19 mouse cellular contexts compared by ENCODE assay signal in genomic region chr5:127496895-127497294, GRCm38 (mm10).
A peak's percentile ranks its signal among the peaks of the same experiment; 100 is the strongest.
DNase-seq lines count a peak whose midpoint lies in the region; ATAC-seq and TF ChIP-seq lines count a peak whose summit lies in the region.
"Had no signal": no experiment of that assay in that cellular context is flagged by ENCODE, and none has a peak within 500 bp of the region (broad histone marks: within the 10 kb centered on the region; RNA-seq: fewer than 3 reads in every experiment).

No protein-coding gene starts in this region.

- H3K27ac ChIP-seq in hindbrain, embryonic 10.5 days = peak overlapping the region; percentile 59
- H3K27ac ChIP-seq in hindbrain, embryonic 13.5 days = no peak overlapping the region
- peak overlapping the region; percentile 13 for H3K27ac ChIP-seq in forebrain, embryonic 16.5 days (ENCODE audit: low read length)
- H3K27ac ChIP-seq in midbrain, embryonic 14.5 days (replicated peaks; ENCODE audit: low read depth, low read length) = peak overlapping the region; percentile 28; the same call in 1 of the 2 replicates
- H3K27ac ChIP-seq: heart, embryonic 13.5 days; liver, embryonic 13.5 days had no signal

- peaks cover 9% of the 10 kb centered on the region; the same call in 1 of the 2 replicates for H3K4me1 ChIP-seq in hindbrain, embryonic 10.5 days (replicated peaks)
- H3K4me1 ChIP-seq in hindbrain, embryonic 13.5 days (replicated peaks) = peaks cover 23% of the 10 kb centered on the region
- H3K4me1 ChIP-seq in forebrain, embryonic 16.5 days (replicated peaks; ENCODE audit: control insufficient read depth, insufficient read depth, low read length) = peaks cover 15% of the 10 kb centered on the region
- H3K4me1 ChIP-seq in midbrain, embryonic 14.5 days (ENCODE audit: control insufficient read depth, insufficient read depth, low read length) = peaks cover 3% of the 10 kb centered on the region; the same call in 1 of the 2 replicates
- H3K4me1 ChIP-seq: heart, embryonic 13.5 days; liver, embryonic 13.5 days had no signal

- H3K9me3 ChIP-seq in hindbrain, embryonic 10.5 days = no peaks in the 10 kb centered on the region
- H3K9me3 ChIP-seq in hindbrain, embryonic 13.5 days = no peaks in the 10 kb centered on the region
- H3K9me3 ChIP-seq in forebrain, embryonic 16.5 days (ENCODE audit: control insufficient read depth, low read length) = no peaks in the 10 kb centered on the region
- no peaks in the 10 kb centered on the region for H3K9me3 ChIP-seq in midbrain, embryonic 14.5 days (ENCODE audit: control insufficient read depth, low read length)
- H3K9me3 ChIP-seq: heart, embryonic 13.5 days; liver, embryonic 13.5 days had no signal

- TF ChIP-seq POLR2A in brain, embryonic 14.5 days (IDR thresholded peaks at IDR 0.05; ENCODE audit: borderline replicate concordance, extremely low read depth, insufficient read depth, insufficient read length, poor library complexity, severe bottlenecking) = no peak

- TF ChIP-seq CTCF in brain, embryonic 14.5 days (IDR thresholded peaks at IDR 0.05; ENCODE audit: borderline replicate concordance, extremely low read depth, insufficient read depth, insufficient read length) = no peak

- no peak overlapping the region for H3K4me3 ChIP-seq in hindbrain, embryonic 10.5 days
- no peak overlapping the region for H3K4me3 ChIP-seq in hindbrain, embryonic 13.5 days
- H3K4me3 ChIP-seq in forebrain, embryonic 16.5 days (replicated peaks; ENCODE audit: low read length) = no peak overlapping the region
- H3K4me3 ChIP-seq in midbrain, embryonic 14.5 days (replicated peaks; ENCODE audit: low read depth, low read length) = no peak overlapping the region
- H3K4me3 ChIP-seq: heart, embryonic 13.5 days; liver, embryonic 13.5 days had no signal

- no peaks in the 10 kb centered on the region for H3K36me3 ChIP-seq in hindbrain, embryonic 10.5 days
- no peaks in the 10 kb centered on the region for H3K36me3 ChIP-seq in hindbrain, embryonic 13.5 days
- H3K36me3 ChIP-seq in forebrain, embryonic 16.5 days (ENCODE audit: control insufficient read depth, insufficient read depth) = no peaks in the 10 kb centered on the region
- no peaks in the 10 kb centered on the region for H3K36me3 ChIP-seq in midbrain, embryonic 14.5 days (ENCODE audit: control insufficient read depth, insufficient read depth, low read length)
- H3K36me3 ChIP-seq: heart, embryonic 13.5 days; liver, embryonic 13.5 days had no signal

- DNase-seq in hindbrain, embryonic 10.5 days (ENCODE audit: low spot score) = no peak
- DNase-seq in brain, embryonic 14.5 days (ENCODE audit: low read depth) = peak; percentile 52
- peak; percentile 33 for DNase-seq in midbrain, embryonic 14.5 days
- no peak for DNase-seq in thymus, postnatal 25 days
- DNase-seq in liver = no peak
- DNase-seq: adrenal gland, postnatal 36 days; B cell, adult 2 months; cerebellum, postnatal 36 days; heart, postnatal 4 days; kidney, adult 18-20 months; kidney, postnatal 25 days; layer of hippocampus, adult 9-11 months; liver, embryonic 13.5 days; lung, postnatal 36 days; thymus, postnatal 14 days had no signal

- no peak for ATAC-seq in hindbrain, embryonic 13.5 days (ENCODE audit: low FRiP score)
- ATAC-seq in forebrain, embryonic 16.5 days = 0 out of 2 replicates have a peak, but pooled peaks have one; percentile 38
- no peak for ATAC-seq in midbrain, embryonic 14.5 days (ENCODE audit: low FRiP score, low TSS enrichment)
- ATAC-seq: Patski had no signal

- no peaks in the 10 kb centered on the region for H3K27me3 ChIP-seq in hindbrain, embryonic 10.5 days (ENCODE audit: insufficient read depth, poor library complexity, severe bottlenecking)
- H3K27me3 ChIP-seq in hindbrain, embryonic 13.5 days = peaks cover 21% of the 10 kb centered on the region
- no peaks in the 10 kb centered on the region for H3K27me3 ChIP-seq in forebrain, embryonic 16.5 days (replicated peaks; ENCODE audit: control insufficient read depth, insufficient read depth, low read length)
- no peaks in the 10 kb centered on the region for H3K27me3 ChIP-seq in midbrain, embryonic 14.5 days (ENCODE audit: control insufficient read depth, insufficient read depth, low read length)
- H3K27me3 ChIP-seq: heart, embryonic 13.5 days; liver, embryonic 13.5 days; Patski had no signal

- WGBS in hindbrain, embryonic 10.5 days = 54% methylated on average over 7 of the region's 7 CpGs
- WGBS in hindbrain, embryonic 13.5 days = 40% methylated on average over 7 of the region's 7 CpGs
- WGBS in forebrain, embryonic 16.5 days = 35% methylated on average over 7 of the region's 7 CpGs
- 28% methylated on average over 7 of the region's 7 CpGs for WGBS in midbrain, embryonic 14.5 days

- H3K4me2 ChIP-seq in hindbrain, embryonic 13.5 days = no peak overlapping the region
- H3K4me2 ChIP-seq in forebrain, embryonic 16.5 days (ENCODE audit: low read length) = no peak overlapping the region
- no peak overlapping the region for H3K4me2 ChIP-seq in midbrain, embryonic 14.5 days (ENCODE audit: low read length)
- H3K4me2 ChIP-seq: heart, embryonic 13.5 days; liver, embryonic 13.5 days had no signal

- H3K9ac ChIP-seq in hindbrain, embryonic 13.5 days = no peak overlapping the region
- peak overlapping the region; percentile 28; the same call in 1 of the 2 replicates for H3K9ac ChIP-seq in forebrain, embryonic 16.5 days (replicated peaks; ENCODE audit: low read depth, low read length)
- H3K9ac ChIP-seq in midbrain, embryonic 14.5 days (replicated peaks; ENCODE audit: low read length) = no peak overlapping the region
- H3K9ac ChIP-seq: heart, embryonic 13.5 days; liver, embryonic 13.5 days had no signal

Comparison
In these comparisons a context has a peak if more than half of its experiments do, and no peak if none do; other contexts are left out.
1. DNase-seq: peak in brain, embryonic 14.5 days (single experiment) and midbrain, embryonic 14.5 days (single experiment); none in hindbrain, embryonic 10.5 days (single experiment), thymus, postnatal 25 days (single experiment) and liver (single experiment).